Mouse (Mus musculus) inflammation-experienced regulatory T-cells, adult 16 weeks (primary cell): ENCODE results near the gene Gsap. TPM values are rescaled to one million over a fixed set of nuclear protein-coding genes. Genes with fewer than 3 reads are reported as not detected.

Experiments
- polyA plus RNA-seq: library from polyadenylated mRNA; unstranded; fragments of 100-300 nt; shearing (Covaris generic); gene quantifications from one replicate; pipeline ENCODE4 v1.2.1, GENCODE M21; 2017

Gene Gsap
- 52.2 TPM for polyA plus RNA-seq

DNA sequence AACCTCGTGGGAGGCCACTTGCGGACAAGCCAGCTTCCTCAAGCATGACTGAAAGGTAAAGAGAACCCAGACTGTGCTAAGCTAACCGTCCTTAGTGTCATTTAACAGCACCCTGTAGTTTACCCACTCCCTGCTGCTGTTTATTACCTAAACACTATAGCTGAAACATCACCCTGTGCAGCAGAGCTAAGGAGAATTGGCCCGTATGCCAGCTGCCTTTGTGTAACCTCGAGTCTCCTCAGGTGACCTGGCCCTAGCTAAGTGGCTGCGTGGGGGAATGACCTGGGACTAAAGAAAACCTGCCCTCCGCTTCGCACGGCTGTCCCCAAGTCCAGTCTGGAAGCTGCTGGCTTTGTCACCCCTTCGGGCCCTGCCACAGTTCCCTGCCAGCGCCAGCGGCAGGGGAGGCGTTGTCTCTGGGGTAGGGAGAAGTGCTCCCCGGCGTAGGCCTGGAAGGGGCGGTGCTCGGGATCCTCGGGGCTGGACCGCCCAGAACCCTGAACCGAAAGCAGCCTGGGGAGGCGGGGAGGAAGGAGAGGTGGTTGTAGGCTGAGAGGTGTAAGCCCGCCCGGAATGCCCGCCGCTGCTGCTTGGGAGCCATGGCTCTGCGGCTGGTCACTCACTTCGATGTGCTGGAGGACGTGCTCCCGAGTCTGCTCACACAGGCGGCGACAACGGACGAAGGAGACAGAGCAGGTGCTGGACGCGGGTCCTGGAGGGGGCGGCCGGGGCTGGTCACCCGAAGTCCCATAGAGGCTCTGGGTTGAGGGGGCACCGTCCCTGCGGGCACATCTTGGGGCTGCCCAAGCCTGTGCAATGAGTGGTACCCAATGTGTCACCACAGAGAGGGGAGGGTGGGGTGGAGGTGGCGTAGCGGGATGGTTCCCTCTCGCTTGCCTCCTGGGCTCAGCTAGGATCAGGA, at the start of gene Gsap:
Gene Gsap, plus strand, starts transcription at position 492 of the 922 bp plus-strand sequence.

Other genes with a start within 250 kb of the Gsap start
- 24.1 TPM for gene Rsbn1l, start 229.9 kb upstream of the Gsap start, polyA plus RNA-seq
- gene Ptpn12, start 130.3 kb upstream of the Gsap start, polyA plus RNA-seq: 5.2 TPM
- 60.0 TPM for gene Fgl2, start 186.4 kb downstream of the Gsap start, polyA plus RNA-seq
- 0.17 TPM for gene Ccdc146, start 238.4 kb downstream of the Gsap start, polyA plus RNA-seq
- gene Fam185a, start 238.7 kb downstream of the Gsap start, polyA plus RNA-seq: 4.1 TPM